Mouse (Mus musculus) spleen, adult 2 months (tissue): Measurements from ENCODE around the gene Gabrb3. TPM values are rescaled to one million over a fixed set of nuclear protein-coding genes. Genes with fewer than 3 reads are reported as not detected.
"Not testable (repeated sequence)": the region's sequence is repeated elsewhere in the genome, so short reads cannot be mapped to it uniquely, and the experiment has no call there.

Experiments
- DNase-seq, 2 experiments: peaks; one replicate each; pipeline versions ENCODE4 v3.0.0 to v3.0.0-alpha.2; 2012 to 2021; ENCODE audit warnings: low spot score in 2 of 2, low read depth in 1 of 2
- H3K27ac ChIP-seq: fragments of 200-500 bp; 2 replicates; pipeline ENCODE4 v1.5.1; 2012; ENCODE audit warnings: low read length, inconsistent platforms; ENCODE audit not compliant: insufficient read depth
- H3K27me3 ChIP-seq: fragments of 200-500 bp; 2 replicates; pipeline ENCODE4 v1.6.1; 2012; ENCODE audit warnings: mild to moderate bottlenecking, moderate library complexity, low read length, inconsistent platforms; ENCODE audit not compliant: control insufficient read depth, insufficient read depth
- H3K36me3 ChIP-seq: fragments of 200-500 bp; 2 replicates; pipeline ENCODE4 v1.6.1; 2012; ENCODE audit warnings: mild to moderate bottlenecking, low read length, inconsistent platforms; ENCODE audit not compliant: control insufficient read depth, insufficient read depth
- H3K4me1 ChIP-seq: fragments of 200-500 bp; 2 replicates; pipeline ENCODE4 v1.6.1; 2011; ENCODE audit warnings: inconsistent platforms; ENCODE audit not compliant: control insufficient read depth, insufficient read depth, insufficient read length
- H3K4me3 ChIP-seq: fragments of 200-500 bp; 2 replicates; pipeline ENCODE4 v1.5.1; 2011; ENCODE audit warnings: mild to moderate bottlenecking, inconsistent platforms; ENCODE audit not compliant: insufficient read depth, insufficient read length; ENCODE audit errors: extremely low read depth
- CTCF ChIP-seq: fragments of 200-500 bp; IDR thresholded peaks from 2 replicates; pipeline ENCODE4 v1.5.1; 2011; ENCODE audit warnings: mild to moderate bottlenecking, inconsistent platforms; ENCODE audit not compliant: insufficient read depth, insufficient read length, insufficient replicate concordance; ENCODE audit errors: extremely low read depth
- POLR2A ChIP-seq: fragments of 200-500 bp; IDR thresholded peaks from 2 replicates; pipeline ENCODE4 v1.6.1; 2011; ENCODE audit warnings: low read depth, low read length, inconsistent platforms
- WGBS: fragments of 180-500 bp; shearing (Covaris S2); methylation state at CpG from one replicate; pipeline ENCODE4 v1.1.7; 2018; 5-methylcytosine and 5-hydroxymethylcytosine counted together
- polyA plus RNA-seq: library from polyadenylated mRNA; depleted of rRNA; stranded (reverse); fragments of >200 nt; gene quantifications from 2 replicates; pipeline ENCODE4 v1.2.3, GENCODE M21; 2012; rRNA removed

Gabrb3 gene
- polyA plus RNA-seq, 1 experiment: not detected

DNA sequence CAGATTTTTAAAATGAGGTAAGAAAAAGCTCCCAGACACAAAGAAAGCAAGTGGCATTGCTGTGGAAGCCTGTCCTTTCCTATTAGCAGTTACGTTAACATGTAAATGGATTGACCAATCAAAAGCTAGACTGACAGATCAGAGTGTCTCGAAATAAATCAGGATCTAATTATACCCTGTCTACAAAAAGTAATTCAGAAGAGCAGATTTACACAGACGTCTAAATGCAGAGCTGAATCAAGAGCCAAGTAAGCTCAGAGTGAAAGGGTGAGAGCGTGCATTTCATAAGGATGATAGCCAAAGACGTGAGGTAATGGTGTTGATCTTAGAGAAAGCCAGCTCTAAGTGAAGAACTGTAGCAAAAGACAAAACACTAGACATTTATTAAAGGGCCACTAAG lies 359.3 kb downstream of the Gabrb3 start:
- DNase-seq: no peak
- H3K27me3 ChIP-seq: no peaks in the 10 kb centered on the region
- no peak for TF ChIP-seq POLR2A
- TF ChIP-seq CTCF: no peak
- H3K4me3 ChIP-seq: no peak overlapping the region
- no peaks in the 10 kb centered on the region for H3K4me1 ChIP-seq
- H3K27ac ChIP-seq: no peak overlapping the region
- H3K36me3 ChIP-seq: no peaks in the 10 kb centered on the region
- WGBS: 74% methylated on average over 5 of the region's 5 CpGs

DNA sequence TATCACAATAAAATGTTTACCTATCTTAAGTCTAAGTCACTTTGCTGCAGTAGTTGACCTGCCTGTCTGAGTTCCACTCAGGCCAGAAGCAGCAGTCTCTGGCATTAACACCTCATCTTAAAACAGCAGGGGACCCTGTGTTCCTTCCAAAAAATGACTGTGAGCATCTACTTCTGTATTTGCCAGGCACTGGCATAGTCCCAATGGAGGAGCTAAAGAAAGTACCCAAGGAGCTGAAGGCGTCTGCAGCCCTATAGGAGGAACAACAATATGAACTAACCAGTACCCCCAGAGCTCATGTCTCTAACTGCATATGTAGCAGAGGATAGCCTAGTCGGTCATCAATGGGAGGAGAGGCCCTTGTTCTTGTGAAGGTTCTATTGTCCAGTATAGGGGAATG lies 366.6 kb downstream of the Gabrb3 start:
- not testable (repeated sequence) for H3K27me3 ChIP-seq, H3K4me3 ChIP-seq, H3K36me3 ChIP-seq, DNase-seq, H3K4me1 ChIP-seq, H3K27ac ChIP-seq
- 57% methylated on average over 2 of the region's 2 CpGs for WGBS

GRCm38 (mm10) chr7:57787520-57787919 lies 368.0 kb downstream of the Gabrb3 start:
- H3K4me1 ChIP-seq: no peaks in the 10 kb centered on the region
- no peaks in the 10 kb centered on the region for H3K27me3 ChIP-seq
- TF ChIP-seq POLR2A (no peak), CTCF (no peak)
- DNase-seq: no peak
- 29% methylated on average over 2 of the region's 2 CpGs for WGBS
- no peaks in the 10 kb centered on the region for H3K36me3 ChIP-seq
- H3K4me3 ChIP-seq: no peak overlapping the region
- no peak overlapping the region for H3K27ac ChIP-seq

GRCm38 (mm10) chr7:57803266-57803665 lies 383.8 kb downstream of the Gabrb3 start:
- no peaks in the 10 kb centered on the region for H3K27me3 ChIP-seq
- no peaks in the 10 kb centered on the region for H3K4me1 ChIP-seq
- no peak overlapping the region for H3K4me3 ChIP-seq
- TF ChIP-seq POLR2A (no peak), CTCF (no peak)
- H3K27ac ChIP-seq: no peak overlapping the region
- no peak for DNase-seq
- no peaks in the 10 kb centered on the region for H3K36me3 ChIP-seq
- 83% methylated on average over 1 of the region's 1 CpGs for WGBS

DNA sequence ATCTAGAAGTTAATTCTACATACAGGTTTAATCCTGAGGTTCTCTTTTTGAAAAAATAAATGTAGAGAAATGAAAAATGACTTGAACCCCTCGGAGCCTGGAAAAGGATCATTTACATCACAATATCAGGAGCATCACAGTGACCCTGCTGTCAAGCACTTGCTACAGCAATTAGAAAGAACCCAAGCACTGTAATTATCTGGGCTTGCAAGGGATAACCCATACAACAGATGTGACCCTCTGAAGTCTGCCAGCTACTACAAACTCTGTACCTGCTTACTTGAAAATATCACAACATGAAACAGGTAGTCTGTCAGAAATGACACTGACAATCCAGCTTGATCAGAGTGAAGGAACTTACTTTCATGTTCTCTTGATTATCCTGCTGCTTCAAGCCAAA lies 394.2 kb downstream of the Gabrb3 start:
- no peak for DNase-seq
- WGBS: 69% methylated on average over 1 of the region's 1 CpGs
- Histone ChIP-seq H3K27ac (no peak overlapping the region), H3K4me3 (no peak overlapping the region), H3K4me1 (no peaks in the 10 kb centered on the region), H3K27me3 (no peaks in the 10 kb centered on the region), H3K36me3 (no peaks in the 10 kb centered on the region)
- no peak for TF ChIP-seq CTCF
- no peak for TF ChIP-seq POLR2A

DNA sequence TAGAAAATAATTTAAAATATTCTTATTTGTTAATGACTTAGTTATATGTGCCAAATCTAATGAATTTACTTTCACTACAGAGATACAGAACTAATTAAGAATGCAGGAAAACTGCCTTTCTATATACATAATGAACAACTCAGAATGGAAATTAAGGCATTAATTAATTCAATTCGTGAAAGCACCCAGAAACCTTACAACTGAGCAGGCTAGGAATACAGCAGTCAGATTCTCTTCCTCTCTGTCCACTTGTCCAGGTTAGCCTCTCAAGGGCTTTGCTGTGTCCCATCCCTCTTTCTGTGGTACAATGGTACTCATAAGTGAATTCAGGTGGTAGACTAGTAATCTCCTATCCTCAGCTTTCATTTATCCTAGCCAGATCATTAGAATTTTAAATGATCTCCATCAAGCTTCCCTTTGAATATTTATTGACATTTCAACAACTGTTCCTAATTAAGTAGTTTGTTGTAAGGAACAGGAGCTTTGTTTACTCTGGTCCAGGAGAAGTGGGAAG lies 422.9 kb downstream of the Gabrb3 start:
- H3K36me3 ChIP-seq: no peaks in the 10 kb centered on the region

GRCm38 (mm10) chr7:57867951-57868350 lies 448.5 kb downstream of the Gabrb3 start:
- H3K4me1 ChIP-seq: no peaks in the 10 kb centered on the region
- 78% methylated on average over 2 of the region's 2 CpGs for WGBS
- H3K27ac ChIP-seq: no peak overlapping the region
- no peak for TF ChIP-seq POLR2A
- no peak for TF ChIP-seq CTCF
- no peak overlapping the region for H3K4me3 ChIP-seq
- H3K36me3 ChIP-seq: no peaks in the 10 kb centered on the region
- DNase-seq: no peak
- H3K27me3 ChIP-seq: no peaks in the 10 kb centered on the region

More for the DNA sequence above, 422.9 kb downstream of the Gabrb3 start:
- no peak for DNase-seq
- no peaks in the 10 kb centered on the region for H3K4me1 ChIP-seq
- H3K4me3 ChIP-seq: no peak overlapping the region
- TF ChIP-seq POLR2A: no peak
- no peak for TF ChIP-seq CTCF
- H3K27me3 ChIP-seq: no peaks in the 10 kb centered on the region
- H3K27ac ChIP-seq: no peak overlapping the region
- 65% methylated on average over 1 of the region's 1 CpGs for WGBS

Other genes starting within 250 kb of the Gabrb3 start
- gene Gabrg3, start 32.5 kb upstream of the Gabrb3 start, polyA plus RNA-seq: not detected in 2 replicates
- not detected in 2 replicates for gene Gabra5, start 90.4 kb downstream of the Gabrb3 start, polyA plus RNA-seq